Mouse (Mus musculus): ENCODE measurements around the gene Pbx4.
A peak's percentile ranks its signal among the peaks of the same experiment; 100 is the strongest.

- TF ChIP-seq CTCF (IDR thresholded peaks at IDR 0.05), result 0 out of 2 replicates have a peak, but pooled peaks have one; percentile 1
- TF ChIP-seq EP300 (IDR thresholded peaks at IDR 0.05; ENCODE audit: insufficient read depth, low read depth, low read length), result peak; percentile 76; the same call in 1 of the 2 replicates
- no peak for TF ChIP-seq POLR2A (IDR thresholded peaks at IDR 0.05; ENCODE audit: insufficient read depth, low read depth, low read length)
Observed at GRCm38 (mm10) chr8:69903063-69903542, 70.8 kb downstream of the Pbx4 start.
